ENCODE assay signal across 13 mouse cellular contexts in genomic region chr13:100402930-100403637, GRCm38 (mm10). TPM values are rescaled to one million over a fixed set of nuclear protein-coding genes. Genes with fewer than 3 reads are reported as not detected.
"Had no signal": no experiment of that assay in that cellular context is flagged by ENCODE, and none has a peak within 500 bp of the region (broad histone marks: within the 10 kb centered on the region; RNA-seq: fewer than 3 reads in every experiment).

No protein-coding gene starts in this region.

RNA-seq across cellular contexts. Expression of gene Naip1, which starts 49.6 kb away (rescaled TPM):
- total RNA-seq: gastrocnemius, adult 2 months; gastrocnemius, postnatal 10 days; gastrocnemius, postnatal 25 days; hematopoietic stem cell, adult 5-6 weeks had no signal
- polyA plus RNA-seq: heart, adult 2 months; heart, embryonic 11.5 days; heart, embryonic 13.5 days; heart, embryonic 15.5 days; heart, postnatal 0 days; hindbrain, embryonic 11.5 days; kidney, embryonic 16.5 days; limb, embryonic 10.5 days; limb, embryonic 12.5 days had no signal
